Mouse (Mus musculus) embryonic fibroblast, embryonic 13.5 days (primary cell): Measurements from ENCODE around the gene Myl6b.

Source experiments
- CTCF ChIP-seq: IDR thresholded peaks from 2 replicates; pipeline ENCODE4 v1.5.1; 2011; ENCODE audit warnings: mild to moderate bottlenecking, control low read depth, low read length, moderate library complexity, borderline replicate concordance; ENCODE audit not compliant: insufficient read depth
- POLR2A ChIP-seq: IDR thresholded peaks from 2 replicates; pipeline ENCODE4 v1.6.1; 2011; ENCODE audit warnings: low read depth, mild to moderate bottlenecking, control low read depth, low read length, moderate library complexity

GRCm38 (mm10) chr10:128445407-128445806 lies 53.1 kb downstream of the Myl6b start:
- no peak for TF ChIP-seq POLR2A
- TF ChIP-seq CTCF = no peak
